Mouse (Mus musculus) limb, embryonic 14.5 days (tissue): ENCODE measurements around the gene Pcnx. TPM values are rescaled to one million over a fixed set of nuclear protein-coding genes. Genes with fewer than 3 reads are reported as not detected.

ENCODE experiments used
- ATAC-seq: fragments of 200-750 bp; cut with Nextera tagmentation; 2 replicates; pipeline ENCODE4 v1.8.0; 2017; ENCODE audit warnings: low read depth, moderate number of reproducible peaks, moderate TSS enrichment; ENCODE audit not compliant: low FRiP score
- DNase-seq: peaks from one replicate; pipeline ENCODE4 v3.0.0-alpha.2; 2015; ENCODE audit warnings: low spot score
- H3K27ac ChIP-seq: fragments of 300-500 bp; sonication (generic); replicated peaks from 2 replicates; pipeline ENCODE4 v1.5.1; 2014; ENCODE audit warnings: low read depth, mild to moderate bottlenecking, low read length, moderate library complexity, mixed read lengths
- H3K27me3 ChIP-seq: fragments of 300-500 bp; sonication (generic); 2 replicates; pipeline ENCODE4 v1.6.1; 2014; ENCODE audit warnings: low read length, mixed read lengths; ENCODE audit not compliant: control insufficient read depth, insufficient read depth
- H3K36me3 ChIP-seq: fragments of 300-500 bp; sonication (generic); 2 replicates; pipeline ENCODE4 v1.6.1; 2014; ENCODE audit warnings: mild to moderate bottlenecking, low read length, moderate library complexity, mixed read lengths; ENCODE audit not compliant: control insufficient read depth, insufficient read depth
- H3K4me1 ChIP-seq: fragments of 300-500 bp; sonication (generic); 2 replicates; pipeline ENCODE4 v1.6.1; 2014; ENCODE audit warnings: antibody characterized with exemption, low read length, mixed read lengths; ENCODE audit not compliant: control insufficient read depth, insufficient read depth
- H3K4me2 ChIP-seq: fragments of 300-500 bp; sonication (generic); replicated peaks from 2 replicates; pipeline ENCODE4 v1.6.1; 2014; ENCODE audit warnings: low read depth, mild to moderate bottlenecking, low read length, moderate library complexity; ENCODE audit not compliant: severe bottlenecking
- H3K4me3 ChIP-seq: fragments of 300-500 bp; sonication (generic); replicated peaks from 2 replicates; pipeline ENCODE4 v1.5.1; 2014; ENCODE audit warnings: low read length
- H3K9ac ChIP-seq: fragments of 300-500 bp; sonication (generic); 2 replicates; pipeline ENCODE4 v1.6.1; 2014; ENCODE audit warnings: mild to moderate bottlenecking, low read depth, low read length, moderate library complexity; ENCODE audit not compliant: severe bottlenecking
- H3K9me3 ChIP-seq: fragments of 300-500 bp; sonication (generic); 2 replicates; pipeline ENCODE4 v1.6.1; 2016; ENCODE audit warnings: low read length; ENCODE audit not compliant: control insufficient read depth
- POLR2A ChIP-seq: fragments of 200-500 bp; IDR thresholded peaks from 2 replicates; pipeline ENCODE4 v1.8.0; 2012; ENCODE audit warnings: inconsistent platforms, mild to moderate bottlenecking, moderate library complexity, borderline replicate concordance; ENCODE audit not compliant: insufficient read depth, insufficient read length; ENCODE audit errors: extremely low read depth
- WGBS: fragments of 180-500 bp; shearing (Covaris S2); extraction: QIAGEN DNeasy Blood & Tissue Kit; methylation state at CpG from one replicate; pipeline ENCODE4 v1.1.7; 2014; 5-methylcytosine and 5-hydroxymethylcytosine counted together
- polyA plus RNA-seq, 2 experiments: library from polyadenylated mRNA; depleted of rRNA in 1 of 2; stranded (reverse) in 1 of 2; unstranded in 1 of 2; fragments of >200 nt; fragmentation: Nextera tagmentation in 1 of 2; extraction: Ambion mirVana in 1 of 2; gene quantifications; 2 replicates each; pipeline versions ENCODE4 v1.2.1 to v1.2.3; 2012 to 2014

Pcnx gene
- polyA plus RNA-seq, 2 experiments: 18.4 to 36.6 TPM

DNA sequence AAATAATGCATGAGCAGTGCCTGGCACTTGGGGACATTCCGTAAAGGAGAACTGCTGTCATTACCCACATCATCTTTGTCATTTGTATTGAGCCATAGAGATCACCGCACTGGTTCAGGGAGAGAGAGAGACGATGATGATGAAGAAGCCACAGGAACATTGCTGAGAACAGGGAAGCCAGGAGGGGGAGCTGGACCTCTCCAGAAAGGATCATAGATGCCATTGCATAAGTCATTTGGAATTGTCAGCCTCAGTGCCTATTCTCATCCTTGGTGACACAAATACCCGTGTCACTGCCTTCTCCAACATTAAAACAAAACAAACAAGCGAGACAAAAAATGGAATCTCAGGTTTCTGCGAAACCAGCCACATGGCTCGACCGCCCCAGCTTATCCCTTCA, 23.7 kb upstream of the Pcnx start:
- no peak overlapping the region for H3K9ac ChIP-seq
- no peaks in the 10 kb centered on the region for H3K27me3 ChIP-seq
- 81% methylated on average over 8 of the region's 8 CpGs for whole genome bisulfite sequencing
- no peak overlapping the region for H3K4me2 ChIP-seq
- ATAC-seq (no peak), DNase-seq (no peak)
- no peaks in the 10 kb centered on the region for H3K9me3 ChIP-seq
- H3K27ac ChIP-seq: no peak overlapping the region
- TF ChIP-seq POLR2A: no peak
- H3K36me3 ChIP-seq: no peaks in the 10 kb centered on the region
- no peaks in the 10 kb centered on the region for H3K4me1 ChIP-seq
- no peak overlapping the region for H3K4me3 ChIP-seq

DNA sequence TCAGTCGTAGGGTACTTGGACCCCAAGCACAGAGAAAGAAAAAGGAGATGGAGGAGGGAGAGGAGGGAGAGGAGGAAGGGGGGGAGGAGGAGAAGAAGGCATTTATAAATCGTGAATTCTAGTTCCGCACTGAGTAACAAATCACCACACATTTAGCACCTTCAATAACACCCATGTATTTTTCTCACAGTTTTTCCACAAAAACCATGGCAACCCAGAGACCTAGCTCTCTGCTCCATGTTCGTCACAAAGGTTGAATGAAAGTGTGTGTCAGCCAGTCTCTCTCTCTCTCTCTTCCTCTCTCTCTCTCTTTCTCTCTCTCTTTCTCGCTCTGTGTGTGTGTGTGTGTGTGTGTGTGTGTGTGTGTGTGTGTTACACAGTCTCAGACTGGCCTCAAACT, 22.4 kb upstream of the Pcnx start:
- Histone ChIP-seq H3K27me3 (no peaks in the 10 kb centered on the region), H3K9me3 (no peaks in the 10 kb centered on the region), H3K4me1 (no peaks in the 10 kb centered on the region), H3K27ac (no peak overlapping the region), H3K4me2 (no peak overlapping the region), H3K36me3 (no peaks in the 10 kb centered on the region), H3K9ac (no peak overlapping the region), H3K4me3 (no peak overlapping the region)
- WGBS: 77% methylated on average over 5 of the region's 5 CpGs
- ATAC-seq (no peak), DNase-seq (no peak)
- TF ChIP-seq POLR2A: no peak

DNA sequence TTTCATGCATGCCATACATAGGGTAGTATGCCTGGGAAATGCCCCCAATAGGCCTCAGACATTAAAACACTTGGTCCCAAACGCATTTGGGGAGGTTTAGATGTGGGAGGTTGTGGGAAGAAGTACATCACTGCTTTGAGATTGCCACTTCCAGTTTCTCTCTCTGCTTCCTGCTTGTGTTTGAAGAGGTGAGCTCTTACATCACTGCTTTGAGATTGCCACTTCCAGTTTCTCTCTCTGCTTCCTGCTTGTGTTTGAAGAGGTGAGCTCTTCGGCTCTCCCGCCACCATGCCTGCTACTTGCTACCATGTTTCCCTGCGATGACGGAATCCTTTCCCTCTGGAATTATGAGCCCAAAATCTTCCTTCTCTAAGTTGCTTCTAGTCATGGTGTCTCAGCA, 20.2 kb upstream of the Pcnx start:
- H3K27ac ChIP-seq: no peak overlapping the region
- TF ChIP-seq POLR2A: no peak
- no peak overlapping the region for H3K4me2 ChIP-seq
- H3K4me3 ChIP-seq: no peak overlapping the region
- H3K27me3 ChIP-seq: no peaks in the 10 kb centered on the region
- DNase-seq (no peak), ATAC-seq (no peak)
- no peaks in the 10 kb centered on the region for H3K36me3 ChIP-seq
- 88% methylated on average over 5 of the region's 5 CpGs for WGBS
- no peaks in the 10 kb centered on the region for H3K9me3 ChIP-seq
- no peak overlapping the region for H3K9ac ChIP-seq
- 0 out of 2 replicates have a peak, but pooled peaks cover 3% of the 10 kb centered on the region for H3K4me1 ChIP-seq

DNA sequence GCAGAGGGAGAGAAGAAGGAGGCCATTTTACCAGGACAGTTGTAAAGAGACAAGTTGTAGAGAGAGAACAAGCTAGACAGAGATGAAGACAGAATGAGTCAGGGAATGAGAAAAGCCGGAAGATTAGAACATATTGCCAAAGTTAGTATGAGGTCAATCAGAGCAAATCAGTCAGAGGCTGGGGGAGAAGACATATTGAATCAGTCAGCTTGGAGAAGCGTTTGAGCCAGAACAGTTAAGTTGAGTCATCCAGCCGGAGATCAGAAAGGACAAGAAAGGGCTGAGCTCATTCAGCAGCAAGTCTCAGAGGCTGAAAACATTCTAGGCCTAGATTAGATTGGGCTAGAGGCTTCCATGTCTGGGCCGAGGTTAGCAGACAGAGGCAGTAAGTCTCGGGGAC, 18.8 kb upstream of the Pcnx start:
- Histone ChIP-seq H3K4me1 (0 out of 2 replicates have a peak, but pooled peaks cover 6% of the 10 kb centered on the region), H3K4me3 (no peak overlapping the region), H3K36me3 (no peaks in the 10 kb centered on the region), H3K9me3 (no peaks in the 10 kb centered on the region), H3K27ac (no peak overlapping the region), H3K4me2 (no peak overlapping the region), H3K27me3 (no peaks in the 10 kb centered on the region), H3K9ac (no peak overlapping the region)
- DNase-seq (no peak), ATAC-seq (no peak)
- WGBS: 82% methylated on average over 5 of the region's 5 CpGs
- no peak for TF ChIP-seq POLR2A

DNA sequence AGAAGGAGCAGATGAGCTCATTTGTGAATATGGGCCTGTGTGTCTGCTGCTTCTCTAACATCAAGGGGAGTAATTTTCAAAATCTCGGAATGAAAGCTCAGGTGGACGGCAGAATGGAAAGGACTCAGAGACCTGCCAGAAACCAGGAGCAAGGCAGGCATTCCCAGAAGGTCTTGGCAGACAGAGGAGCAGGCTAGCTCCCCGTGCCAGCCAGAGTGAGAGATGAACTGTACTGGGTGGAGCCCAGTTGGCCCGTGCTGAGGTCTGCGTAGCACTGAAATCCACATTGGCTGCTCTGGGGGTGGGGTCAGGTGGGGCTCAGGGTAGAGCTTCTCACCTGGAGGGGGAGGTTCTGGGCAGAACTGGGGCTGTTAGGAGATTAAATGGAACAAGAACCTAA, 16.3 kb upstream of the Pcnx start:
- DNase-seq (no peak), ATAC-seq (no peak)
- TF ChIP-seq POLR2A: no peak
- no peak overlapping the region for H3K4me2 ChIP-seq
- H3K27ac ChIP-seq: no peak overlapping the region
- H3K36me3 ChIP-seq: no peaks in the 10 kb centered on the region
- H3K9me3 ChIP-seq: no peaks in the 10 kb centered on the region
- no peak overlapping the region for H3K9ac ChIP-seq
- H3K4me3 ChIP-seq: no peak overlapping the region
- H3K4me1 ChIP-seq: 0 out of 2 replicates have a peak, but pooled peaks cover 6% of the 10 kb centered on the region
- 80% methylated on average over 5 of the region's 5 CpGs for WGBS
- H3K27me3 ChIP-seq: no peaks in the 10 kb centered on the region

DNA sequence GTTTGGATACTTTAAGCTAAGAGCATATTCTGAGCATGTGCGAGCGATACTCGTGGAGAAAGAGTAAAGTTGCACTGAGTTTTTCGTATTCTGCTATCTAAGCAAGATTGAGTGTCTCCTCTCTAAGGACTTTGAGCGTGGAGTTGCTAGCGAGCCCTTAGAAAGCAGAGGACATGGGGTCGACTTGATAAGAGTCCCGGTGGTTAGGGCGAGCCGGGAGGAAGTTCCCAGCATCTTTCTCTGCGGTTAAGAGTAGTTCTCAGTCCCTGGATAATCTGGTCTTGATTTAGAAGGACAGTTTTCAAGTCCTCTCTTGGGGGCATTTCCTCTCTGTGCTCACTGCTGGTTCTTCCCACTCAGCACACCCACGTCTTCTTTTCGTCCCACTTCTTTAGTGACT, 15.3 kb upstream of the Pcnx start:
- Histone ChIP-seq H3K36me3 (no peaks in the 10 kb centered on the region), H3K9me3 (no peaks in the 10 kb centered on the region), H3K27ac (no peak overlapping the region), H3K4me2 (peak overlapping the region; percentile 20), H3K9ac (no peak overlapping the region), H3K4me1 (0 out of 2 replicates have a peak, but pooled peaks cover 6% of the 10 kb centered on the region), H3K27me3 (no peaks in the 10 kb centered on the region), H3K4me3 (no peak overlapping the region)
- ATAC-seq: no peak
- WGBS: 46% methylated on average over 13 of the region's 13 CpGs
- TF ChIP-seq POLR2A: no peak
- no peak for DNase-seq
